Mouse (Mus musculus) midbrain, embryonic 12.5 days (tissue): ENCODE results near the gene Fgfr2. TPM values are rescaled to one million over a fixed set of nuclear protein-coding genes. Genes with fewer than 3 reads are reported as not detected.

Source experiments
- ATAC-seq: fragments of 200-750 bp; cut with Nextera tagmentation; 2 replicates; pipeline ENCODE4 v1.8.0; 2017; ENCODE audit warnings: low read depth, moderate TSS enrichment, moderate library complexity; ENCODE audit not compliant: low FRiP score
- H3K27ac ChIP-seq: fragments of 300-500 bp; sonication (generic); replicated peaks from 2 replicates; pipeline ENCODE4 v1.5.1; 2016; ENCODE audit warnings: mild to moderate bottlenecking
- H3K27me3 ChIP-seq: fragments of 300-500 bp; sonication (generic); 2 replicates; pipeline ENCODE4 v1.6.1; 2016; ENCODE audit warnings: mild to moderate bottlenecking
- H3K36me3 ChIP-seq: fragments of 300-500 bp; sonication (generic); 2 replicates; pipeline ENCODE4 v1.6.1; 2016
- H3K4me1 ChIP-seq: fragments of 300-500 bp; sonication (generic); 2 replicates; pipeline ENCODE4 v1.6.1; 2016
- H3K4me2 ChIP-seq: fragments of 300-500 bp; sonication (generic); replicated peaks from 2 replicates; pipeline ENCODE4 v1.6.1; 2016; ENCODE audit warnings: mild to moderate bottlenecking, moderate library complexity
- H3K4me3 ChIP-seq: fragments of 300-500 bp; sonication (generic); 2 replicates; pipeline ENCODE4 v1.5.1; 2016; ENCODE audit warnings: mild to moderate bottlenecking
- H3K9ac ChIP-seq: fragments of 300-500 bp; sonication (generic); replicated peaks from 2 replicates; pipeline ENCODE4 v1.6.1; 2016; ENCODE audit warnings: mild to moderate bottlenecking, moderate library complexity
- H3K9me3 ChIP-seq: fragments of 300-500 bp; sonication (generic); 2 replicates; pipeline ENCODE4 v1.6.1; 2016; ENCODE audit warnings: mild to moderate bottlenecking
- WGBS: fragments of 180-500 bp; shearing (Covaris S2); methylation state at CpG from one replicate; pipeline ENCODE4 v1.1.7; 2016; 5-methylcytosine and 5-hydroxymethylcytosine counted together
- polyA plus RNA-seq: library from polyadenylated mRNA; unstranded; fragments of >200 nt; fragmentation: Nextera tagmentation; extraction: Ambion mirVana; gene quantifications from 2 replicates; pipeline ENCODE4 v1.2.1, GENCODE M21; 2016

The Fgfr2 gene
- polyA plus RNA-seq, 1 experiment from 2014 or later, result 96.5 TPM

DNA sequence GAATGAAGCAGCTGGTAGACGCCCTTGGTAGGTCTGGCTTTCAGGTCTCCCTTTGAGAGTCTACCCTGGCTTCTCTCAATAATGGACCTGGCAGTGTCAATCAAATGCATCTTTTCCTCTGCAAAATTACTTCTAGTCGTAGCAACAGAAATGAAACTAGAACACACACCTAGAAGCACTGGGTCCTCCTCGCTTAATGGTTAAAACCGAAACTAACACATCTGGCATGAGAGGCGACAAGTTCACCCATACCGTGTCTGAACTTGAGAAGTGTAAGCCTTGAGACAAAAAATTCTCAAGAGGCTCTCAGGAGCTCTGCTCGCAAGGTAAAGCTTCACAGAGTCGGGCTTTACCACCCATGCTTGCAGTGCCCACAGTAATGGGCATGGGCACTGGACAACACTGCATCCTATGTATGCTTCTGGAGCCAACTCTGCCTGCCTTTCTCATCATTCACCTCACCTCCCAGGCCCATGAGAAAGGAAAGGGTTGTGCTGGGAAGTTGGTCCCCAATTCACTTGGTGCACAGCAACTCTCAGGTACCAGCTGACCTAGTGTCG is 2295.2 kb downstream of the Fgfr2 start:
- no peak overlapping the region for H3K9ac ChIP-seq
- H3K27ac ChIP-seq, result no peak overlapping the region
- H3K36me3 ChIP-seq, result no peaks in the 10 kb centered on the region
- H3K9me3 ChIP-seq, result no peaks in the 10 kb centered on the region
- ATAC-seq, result no peak
- 91% methylated on average over 9 of the region's 9 CpGs for WGBS
- H3K4me1 ChIP-seq, result no peaks in the 10 kb centered on the region
- H3K4me3 ChIP-seq, result no peak overlapping the region
- H3K27me3 ChIP-seq, result 0 out of 2 replicates have a peak, but pooled peaks cover 3% of the 10 kb centered on the region
- no peak overlapping the region for H3K4me2 ChIP-seq

DNA sequence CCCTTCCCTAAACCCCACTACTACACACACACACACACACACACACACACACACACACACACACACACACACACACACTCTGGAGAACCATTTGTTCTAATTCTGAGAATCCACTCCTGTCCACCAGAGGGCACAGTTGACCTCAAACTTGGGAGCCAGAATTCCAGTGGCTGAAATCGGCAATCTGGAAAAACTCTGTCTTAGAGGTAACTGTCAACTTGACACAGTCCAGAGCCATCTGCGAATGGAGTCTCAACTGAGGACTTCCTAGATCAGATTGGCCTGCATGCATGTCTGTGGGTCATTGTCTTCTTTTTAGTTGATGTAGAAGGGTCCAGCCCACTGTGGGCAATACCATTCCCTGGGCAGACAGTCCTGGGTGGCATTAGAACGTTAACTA is 2295.7 kb downstream of the Fgfr2 start:
- no peak for ATAC-seq
- WGBS, result 68% methylated on average over 3 of the region's 3 CpGs

DNA sequence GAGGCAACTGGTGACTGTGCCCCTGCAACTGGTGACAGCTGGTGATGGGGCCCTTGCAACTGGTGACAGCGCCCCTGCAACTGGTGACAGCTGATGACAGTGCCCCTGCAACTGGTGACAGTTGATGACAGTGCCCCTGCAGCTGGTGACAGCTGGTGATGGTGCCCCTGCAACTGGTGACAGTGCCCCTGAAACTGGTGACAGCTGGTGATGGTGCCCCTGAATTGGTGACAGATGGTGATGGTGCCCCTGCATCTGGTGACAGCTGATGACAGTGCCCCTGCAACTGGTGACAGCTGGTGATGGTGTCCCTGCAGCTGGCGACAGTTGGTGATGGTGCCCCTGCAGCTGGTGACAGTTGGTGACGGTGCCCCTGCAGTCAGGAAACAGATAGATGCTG is 2296.8 kb downstream of the Fgfr2 start:
- Histone ChIP-seq H3K4me3 (no peak overlapping the region), H3K36me3 (no peaks in the 10 kb centered on the region), H3K4me2 (no peak overlapping the region), H3K9ac (no peak overlapping the region), H3K9me3 (no peaks in the 10 kb centered on the region), H3K27ac (no peak overlapping the region), H3K27me3 (0 out of 2 replicates have a peak, but pooled peaks cover 3% of the 10 kb centered on the region), H3K4me1 (no peaks in the 10 kb centered on the region)
- WGBS, result 84% methylated on average over 3 of the region's 3 CpGs
- no peak for ATAC-seq

More for the DNA sequence above, 2295.7 kb downstream of the Fgfr2 start:
- Histone ChIP-seq H3K4me1 (no peaks in the 10 kb centered on the region), H3K4me3 (no peak overlapping the region), H3K9me3 (no peaks in the 10 kb centered on the region), H3K4me2 (no peak overlapping the region), H3K27ac (no peak overlapping the region), H3K9ac (no peak overlapping the region), H3K27me3 (0 out of 2 replicates have a peak, but pooled peaks cover 3% of the 10 kb centered on the region), H3K36me3 (no peaks in the 10 kb centered on the region)

DNA sequence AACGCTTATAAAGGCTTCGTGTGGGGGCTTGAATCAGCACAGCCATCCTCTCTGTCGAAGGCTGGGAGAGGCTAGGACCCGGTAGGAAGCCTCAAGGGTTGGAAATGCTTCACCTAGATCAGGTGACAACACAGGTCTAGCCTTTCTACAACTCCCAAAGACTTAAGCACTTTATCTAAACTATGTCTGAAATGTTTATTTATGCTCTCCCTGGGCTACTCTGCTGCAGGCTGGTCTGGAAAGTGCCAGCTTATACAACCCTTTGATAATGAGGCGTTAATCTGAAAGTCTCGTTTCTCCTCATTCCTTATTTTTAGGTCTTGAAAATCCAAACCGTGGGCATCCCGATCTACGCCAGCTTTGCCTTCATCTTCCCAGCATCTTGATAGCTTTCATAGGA is 2299.2 kb downstream of the Fgfr2 start:
- Histone ChIP-seq H3K27ac (no peak overlapping the region), H3K36me3 (no peaks in the 10 kb centered on the region), H3K9ac (no peak overlapping the region), H3K27me3 (0 out of 2 replicates have a peak, but pooled peaks cover 3% of the 10 kb centered on the region), H3K4me2 (no peak overlapping the region), H3K9me3 (no peaks in the 10 kb centered on the region), H3K4me1 (no peaks in the 10 kb centered on the region), H3K4me3 (no peak overlapping the region)
- ATAC-seq, result no peak
- 78% methylated on average over 9 of the region's 9 CpGs for WGBS

DNA sequence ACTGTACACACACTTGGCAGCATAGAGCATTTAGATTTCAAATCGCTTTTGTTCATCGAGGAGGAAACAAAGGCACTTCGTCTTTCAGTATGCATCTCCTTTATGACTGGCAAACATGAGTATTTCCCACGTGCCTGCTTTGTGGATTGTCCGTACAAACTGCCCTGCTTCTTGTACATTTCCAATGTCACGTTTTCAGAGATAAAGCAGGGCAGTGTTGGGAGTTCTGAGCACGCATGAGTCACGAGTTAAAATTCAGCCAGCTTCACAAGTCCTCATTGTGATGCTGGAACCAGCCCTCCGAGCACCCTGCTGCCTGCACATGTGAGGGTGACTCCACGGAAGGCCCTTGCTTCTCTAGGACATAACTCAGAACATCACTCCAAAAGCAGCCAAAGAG is 2303.5 kb downstream of the Fgfr2 start:
- Histone ChIP-seq H3K4me1 (no peaks in the 10 kb centered on the region), H3K27me3 (0 out of 2 replicates have a peak, but pooled peaks cover 3% of the 10 kb centered on the region), H3K9ac (no peak overlapping the region), H3K36me3 (no peaks in the 10 kb centered on the region), H3K4me2 (no peak overlapping the region), H3K27ac (no peak overlapping the region), H3K4me3 (no peak overlapping the region), H3K9me3 (no peaks in the 10 kb centered on the region)
- 83% methylated on average over 10 of the region's 10 CpGs for WGBS
- no peak for ATAC-seq

DNA sequence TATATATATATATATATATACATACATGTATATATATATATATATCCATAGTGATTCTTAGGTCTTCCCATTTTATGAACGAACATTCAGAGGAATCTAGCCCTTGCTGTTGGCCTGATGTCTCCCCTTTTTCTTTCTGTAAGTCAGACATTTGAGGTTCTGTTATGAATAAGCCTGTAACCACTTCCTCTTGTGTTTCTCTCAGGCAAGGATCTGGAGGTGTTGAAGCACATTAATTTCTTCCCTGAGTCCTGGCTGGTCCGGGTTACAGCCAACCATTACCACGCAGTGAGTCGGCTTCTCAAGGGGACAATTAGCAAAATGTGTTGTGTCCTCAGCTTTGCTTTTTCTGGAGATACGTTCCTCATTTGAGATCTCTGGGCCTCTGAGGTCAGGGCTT is 2304.3 kb downstream of the Fgfr2 start:
- H3K9me3 ChIP-seq, result no peaks in the 10 kb centered on the region
- no peak overlapping the region for H3K27ac ChIP-seq
- ATAC-seq, result no peak
- H3K4me1 ChIP-seq, result no peaks in the 10 kb centered on the region
- H3K36me3 ChIP-seq, result no peaks in the 10 kb centered on the region
- H3K4me3 ChIP-seq, result no peak overlapping the region
- no peak overlapping the region for H3K4me2 ChIP-seq
- 0 out of 2 replicates have a peak, but pooled peaks cover 2% of the 10 kb centered on the region for H3K27me3 ChIP-seq
- 86% methylated on average over 5 of the region's 5 CpGs for WGBS
- no peak overlapping the region for H3K9ac ChIP-seq

DNA sequence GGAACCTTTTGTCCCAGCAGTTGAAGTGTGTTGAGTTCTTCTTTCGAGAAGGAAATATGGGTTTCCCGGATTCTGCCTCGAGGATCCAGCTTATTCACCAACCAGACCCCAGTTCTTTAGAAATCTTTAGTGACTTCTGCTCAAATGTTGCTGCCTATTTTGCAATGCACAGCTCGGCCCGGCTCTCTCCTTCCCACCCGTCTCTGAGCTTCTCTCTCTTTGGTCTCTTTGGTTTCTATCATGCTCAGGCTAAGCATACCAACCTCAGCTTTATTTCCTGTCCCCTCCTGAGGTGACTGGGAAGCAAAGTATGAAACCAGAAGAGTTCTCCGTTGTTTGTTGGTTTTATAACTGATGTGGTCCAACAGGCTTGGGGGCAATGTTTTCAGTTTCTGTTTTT is 2306.9 kb downstream of the Fgfr2 start:
- no peak overlapping the region for H3K4me3 ChIP-seq
- H3K27ac ChIP-seq, result no peak overlapping the region
- no peak overlapping the region for H3K9ac ChIP-seq
- H3K27me3 ChIP-seq, result no peaks in the 10 kb centered on the region
- H3K36me3 ChIP-seq, result no peaks in the 10 kb centered on the region
- no peak overlapping the region for H3K4me2 ChIP-seq
- 85% methylated on average over 7 of the region's 7 CpGs for WGBS
- H3K4me1 ChIP-seq, result no peaks in the 10 kb centered on the region
- H3K9me3 ChIP-seq, result no peaks in the 10 kb centered on the region
- no peak for ATAC-seq

DNA sequence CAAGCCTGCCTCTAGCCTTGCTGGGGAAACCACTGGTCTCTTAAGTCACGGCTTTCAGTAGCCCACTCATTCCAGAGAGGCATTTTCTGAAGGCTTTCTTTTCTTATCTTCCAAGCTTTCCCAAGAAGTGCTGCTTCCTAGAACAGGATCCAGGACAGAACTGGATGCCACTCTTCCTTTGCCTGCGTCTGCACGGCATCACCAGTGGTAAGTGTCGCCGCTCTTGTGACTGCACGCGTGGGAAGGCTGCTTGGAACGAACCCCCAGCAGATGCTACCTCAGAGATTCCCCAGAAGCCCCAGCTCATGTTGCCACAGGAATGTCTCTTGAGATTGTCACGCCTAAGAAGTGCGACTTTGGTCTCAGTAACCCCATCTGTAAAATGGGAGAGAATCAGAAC is 2307.5 kb downstream of the Fgfr2 start:
- WGBS, result 94% methylated on average over 10 of the region's 10 CpGs

DNA sequence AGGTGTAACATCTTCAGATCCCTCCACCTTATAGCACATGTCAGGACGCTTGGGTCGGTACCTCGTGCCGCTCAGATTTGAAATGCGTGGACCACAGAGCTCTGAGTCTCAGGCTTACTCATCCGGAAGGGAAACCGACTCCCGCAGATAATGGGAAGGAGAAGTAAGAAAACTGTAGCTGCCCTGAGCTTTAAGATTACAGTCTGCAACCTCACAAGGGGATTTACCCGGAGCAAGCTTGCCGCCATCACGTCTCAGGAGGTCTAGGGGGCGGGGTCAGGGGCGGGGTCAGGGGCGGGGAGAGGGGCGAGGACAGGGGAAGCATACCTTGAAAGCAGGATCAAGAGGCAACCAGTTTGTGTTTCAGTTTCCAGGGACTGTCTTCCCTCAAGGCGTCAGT is 2310.7 kb downstream of the Fgfr2 start:
- no peak overlapping the region for H3K9ac ChIP-seq
- no peak overlapping the region for H3K27ac ChIP-seq
- H3K36me3 ChIP-seq, result no peaks in the 10 kb centered on the region
- H3K4me3 ChIP-seq, result no peak overlapping the region
- no peaks in the 10 kb centered on the region for H3K27me3 ChIP-seq
- no peaks in the 10 kb centered on the region for H3K4me1 ChIP-seq
- 38% methylated on average over 16 of the region's 16 CpGs for WGBS
- H3K9me3 ChIP-seq, result no peaks in the 10 kb centered on the region
- no peak for ATAC-seq
- no peak overlapping the region for H3K4me2 ChIP-seq

More for the DNA sequence above, 2307.5 kb downstream of the Fgfr2 start:
- no peaks in the 10 kb centered on the region for H3K4me1 ChIP-seq
- no peaks in the 10 kb centered on the region for H3K27me3 ChIP-seq
- no peak for ATAC-seq
- no peaks in the 10 kb centered on the region for H3K36me3 ChIP-seq
- H3K9ac ChIP-seq, result no peak overlapping the region
- no peak overlapping the region for H3K4me2 ChIP-seq
- H3K4me3 ChIP-seq, result no peak overlapping the region
- H3K27ac ChIP-seq, result no peak overlapping the region
- no peaks in the 10 kb centered on the region for H3K9me3 ChIP-seq

DNA sequence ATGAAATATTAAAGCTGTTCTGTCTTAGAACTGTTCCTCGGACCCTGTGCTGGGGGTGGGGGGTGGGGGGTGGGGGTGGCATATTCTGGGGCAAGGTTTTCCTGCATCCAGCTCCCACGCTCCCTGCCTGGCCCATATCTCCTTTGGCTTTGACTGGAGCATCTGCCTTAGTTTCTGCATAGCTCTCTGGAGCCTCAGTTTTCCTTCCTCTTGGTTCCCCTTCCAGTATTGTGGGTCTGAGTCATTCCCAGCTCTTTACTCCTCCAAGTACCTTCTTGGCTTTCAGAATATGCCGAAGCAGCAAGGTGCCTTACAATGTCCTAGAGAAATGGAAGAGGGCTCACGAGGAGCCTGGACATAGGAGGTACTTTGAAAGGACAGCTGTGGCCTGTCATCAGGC is 2312.9 kb downstream of the Fgfr2 start:
- WGBS, result 89% methylated on average over 4 of the region's 4 CpGs
- no peaks in the 10 kb centered on the region for H3K9me3 ChIP-seq
- no peak overlapping the region for H3K4me3 ChIP-seq
- H3K36me3 ChIP-seq, result no peaks in the 10 kb centered on the region
- H3K27ac ChIP-seq, result no peak overlapping the region
- H3K27me3 ChIP-seq, result no peaks in the 10 kb centered on the region
- no peak for ATAC-seq
- H3K4me2 ChIP-seq, result no peak overlapping the region
- no peak overlapping the region for H3K9ac ChIP-seq
- H3K4me1 ChIP-seq, result no peaks in the 10 kb centered on the region

DNA sequence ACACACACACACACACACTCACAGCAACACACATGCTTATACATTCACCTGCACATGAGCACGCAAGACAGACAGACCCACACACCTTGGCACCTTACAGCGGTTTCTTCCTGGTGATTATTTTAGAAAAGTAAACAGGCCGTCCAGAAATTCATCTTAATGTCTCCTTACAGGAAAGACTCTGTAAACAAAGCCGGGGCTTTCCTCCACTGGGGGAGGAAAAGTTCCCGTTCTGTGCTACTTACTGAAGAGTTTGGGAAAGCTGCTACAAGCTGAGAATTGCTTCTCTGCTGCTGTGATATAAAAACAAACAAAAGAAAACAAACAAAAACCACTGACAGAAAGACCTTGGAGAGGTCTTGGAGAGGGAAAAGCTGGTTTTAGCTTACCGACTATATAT is 2314.5 kb downstream of the Fgfr2 start:
- no peak overlapping the region for H3K4me2 ChIP-seq
- no peaks in the 10 kb centered on the region for H3K27me3 ChIP-seq
- no peak overlapping the region for H3K9ac ChIP-seq
- H3K9me3 ChIP-seq, result no peaks in the 10 kb centered on the region
- no peak overlapping the region for H3K27ac ChIP-seq
- H3K36me3 ChIP-seq, result no peaks in the 10 kb centered on the region
- H3K4me3 ChIP-seq, result no peak overlapping the region
- ATAC-seq, result no peak
- WGBS, result 83% methylated on average over 6 of the region's 6 CpGs
- no peaks in the 10 kb centered on the region for H3K4me1 ChIP-seq

DNA sequence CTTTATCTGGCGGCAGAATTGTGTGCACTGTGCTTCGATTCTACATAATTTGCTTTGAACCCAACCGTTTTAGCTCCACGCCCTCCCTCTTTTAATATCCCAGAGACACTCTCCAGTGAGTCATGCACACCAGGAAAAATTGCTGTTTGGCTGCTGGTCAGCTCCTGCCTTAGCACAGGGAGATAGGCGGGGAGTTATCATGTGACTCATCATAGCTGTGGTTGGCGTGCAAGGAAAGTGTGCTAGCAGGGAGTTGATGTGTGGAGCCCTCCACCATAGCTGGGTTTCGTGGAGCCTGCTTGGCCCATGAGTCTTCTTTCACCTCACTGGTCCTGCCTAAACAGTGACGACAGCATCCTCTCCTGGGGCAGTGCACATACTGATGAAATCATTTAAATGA is 2315.4 kb downstream of the Fgfr2 start:
- Histone ChIP-seq H3K27ac (no peak overlapping the region), H3K4me2 (no peak overlapping the region), H3K9ac (no peak overlapping the region), H3K27me3 (no peaks in the 10 kb centered on the region), H3K36me3 (no peaks in the 10 kb centered on the region), H3K4me3 (no peak overlapping the region), H3K4me1 (no peaks in the 10 kb centered on the region), H3K9me3 (no peaks in the 10 kb centered on the region)
- ATAC-seq, result no peak
- 77% methylated on average over 8 of the region's 8 CpGs for WGBS

DNA sequence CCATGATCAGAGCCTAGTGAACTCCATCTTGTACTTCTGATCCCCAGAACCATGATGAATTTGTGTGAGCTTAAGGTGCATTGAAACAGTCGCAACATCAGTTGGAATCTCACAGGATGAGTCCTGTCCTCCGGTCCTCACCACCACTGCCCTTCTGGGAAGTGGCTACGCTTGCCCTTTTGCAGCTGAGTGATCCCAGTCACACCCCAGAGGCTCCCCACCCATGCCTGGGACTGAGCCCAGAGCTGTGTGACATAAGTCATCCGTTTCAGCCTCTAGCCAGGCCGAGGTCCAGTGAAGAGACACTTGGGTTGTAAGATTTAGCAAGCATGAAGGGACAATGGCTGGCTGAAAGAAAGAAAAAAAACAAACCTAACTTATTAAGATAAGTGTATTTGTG is 2318.2 kb downstream of the Fgfr2 start:
- Histone ChIP-seq H3K9ac (no peak overlapping the region), H3K4me2 (no peak overlapping the region), H3K27ac (no peak overlapping the region), H3K4me1 (no peaks in the 10 kb centered on the region), H3K4me3 (no peak overlapping the region), H3K36me3 (no peaks in the 10 kb centered on the region), H3K27me3 (no peaks in the 10 kb centered on the region), H3K9me3 (no peaks in the 10 kb centered on the region)
- no peak for ATAC-seq
- WGBS, result 82% methylated on average over 5 of the region's 5 CpGs
